Mouse (Mus musculus) adrenal gland, postnatal 25 days (tissue): Measurements from ENCODE around the gene Acp1. TPM values are rescaled to one million over a fixed set of nuclear protein-coding genes. Genes with fewer than 3 reads are reported as not detected.

Experiments
- DNase-seq: peaks from one replicate; pipeline ENCODE4 v3.0.0; 2021; ENCODE audit warnings: mixed read lengths
- long read RNA-seq: library from polyadenylated mRNA; stranded (forward); transcript quantifications from one replicate; pipeline ENCODE4 v2.0.0, GENCODE M21; 2021
- total RNA-seq: library from RNA; stranded (reverse); gene quantifications from 2 replicates; pipeline ENCODE4 v1.2.3, GENCODE M21; 2021

Acp1 gene
- total RNA-seq, result 50.2 and 66.6 TPM in 2 replicates
- long read RNA-seq, transcript Acp1-201 (6 exons, 3,066 nt), result major isoform, 77 of 117 reads
- long read RNA-seq, transcript Acp1-202 (6 exons, 2,754 nt), result minor isoform, 26 of 117 reads
- long read RNA-seq, partial matches to known transcripts, result 0 of 117 reads
- long read RNA-seq, other reads (novel, unspliced or antisense), result 14 of 117 reads

- DNase-seq, result peak; percentile 97
Measured at GRCm38 (mm10) chr12:30911261-30912047, at the start of gene Acp1, which contains the start of gene Sh3yl1. TSS of gene Acp1 (minus strand) at chr12:30911589. TSS of gene Sh3yl1 (plus strand) at chr12:30911668.

- DNase-seq, result no peak
Measured at GRCm38 (mm10) chr12:30944197-30944596, 32.8 kb upstream of the Acp1 start.

GRCm38 (mm10) chr12:30943057-30943986 is 31.9 kb upstream of the Acp1 start:
- no peak for DNase-seq

- no peak for DNase-seq
Measured at GRCm38 (mm10) chr12:30936899-30937298, 25.5 kb upstream of the Acp1 start.

- no peak for DNase-seq
Measured at GRCm38 (mm10) chr12:30933299-30933698, 21.9 kb upstream of the Acp1 start.

GRCm38 (mm10) chr12:30928182-30928581 is 16.8 kb upstream of the Acp1 start:
- DNase-seq, result no peak

- no peak for DNase-seq
Measured at GRCm38 (mm10) chr12:30922401-30922800, 11.0 kb upstream of the Acp1 start.

GRCm38 (mm10) chr12:30912840-30913239 is 1.5 kb upstream of the Acp1 start:
- DNase-seq, result no peak

- DNase-seq, result peak; percentile 21
Measured at GRCm38 (mm10) chr12:30912048-30912381, 626 bp upstream of the Acp1 start.

- DNase-seq, result no peak
Measured at GRCm38 (mm10) chr12:30910860-30911259, 529 bp downstream of the Acp1 start.

GRCm38 (mm10) chr12:30909881-30910280 is 1.5 kb downstream of the Acp1 start:
- DNase-seq, result no peak

- DNase-seq, result no peak
Measured at GRCm38 (mm10) chr12:30908658-30909057, 2.7 kb downstream of the Acp1 start.

- no peak for DNase-seq
Measured at GRCm38 (mm10) chr12:30897039-30897438, 14.3 kb downstream of the Acp1 start.

GRCm38 (mm10) chr12:30891438-30891837 is 20.0 kb downstream of the Acp1 start:
- DNase-seq, result no peak

GRCm38 (mm10) chr12:30890067-30890466 is 21.3 kb downstream of the Acp1 start:
- DNase-seq, result peak; percentile 52

- DNase-seq, result no peak
Measured at GRCm38 (mm10) chr12:30888003-30888402, 23.4 kb downstream of the Acp1 start.

- DNase-seq, result peak; percentile 15
Measured at GRCm38 (mm10) chr12:30885891-30886290, 25.5 kb downstream of the Acp1 start.

- no peak for DNase-seq
Measured at GRCm38 (mm10) chr12:30884622-30885230, 26.7 kb downstream of the Acp1 start.

GRCm38 (mm10) chr12:30883986-30884621 is 27.3 kb downstream of the Acp1 start, which contains the start of gene Alkal2:
TSS of gene Alkal2 (plus strand) at chr12:30884322.
- peak; percentile 17 for DNase-seq

- no peak for DNase-seq
Measured at GRCm38 (mm10) chr12:30883592-30883985, 27.8 kb downstream of the Acp1 start.

GRCm38 (mm10) chr12:30879447-30879846 is 31.9 kb downstream of the Acp1 start:
- no peak for DNase-seq

GRCm38 (mm10) chr12:30865781-30866180 is 45.6 kb downstream of the Acp1 start:
- DNase-seq, result no peak
